Mouse (Mus musculus) adrenal gland, postnatal 4 days (tissue): Measurements from ENCODE around the gene Plcb3. TPM values are rescaled to one million over a fixed set of nuclear protein-coding genes. Genes with fewer than 3 reads are reported as not detected.

ENCODE experiments used
- DNase-seq, 2 experiments: peaks; one replicate each; pipeline ENCODE4 v3.0.0; 2021 to 2022; ENCODE audit warnings: low spot score in 2 of 2, mixed read lengths in 2 of 2
- microRNA-seq: library from miRNA; unstranded; fragments of <30 nt; microRNA quantifications from one replicate; pipeline ENCODE4 v1.2.0, GENCODE M21; 2021
- total RNA-seq, 2 experiments: library from RNA; stranded (reverse); gene quantifications; 2 replicates each; pipeline ENCODE4 v1.2.3; 2021

Plcb3 gene
- total RNA-seq, 2 experiments from 2014 or later: 63.7 to 66.2 TPM

DNA sequence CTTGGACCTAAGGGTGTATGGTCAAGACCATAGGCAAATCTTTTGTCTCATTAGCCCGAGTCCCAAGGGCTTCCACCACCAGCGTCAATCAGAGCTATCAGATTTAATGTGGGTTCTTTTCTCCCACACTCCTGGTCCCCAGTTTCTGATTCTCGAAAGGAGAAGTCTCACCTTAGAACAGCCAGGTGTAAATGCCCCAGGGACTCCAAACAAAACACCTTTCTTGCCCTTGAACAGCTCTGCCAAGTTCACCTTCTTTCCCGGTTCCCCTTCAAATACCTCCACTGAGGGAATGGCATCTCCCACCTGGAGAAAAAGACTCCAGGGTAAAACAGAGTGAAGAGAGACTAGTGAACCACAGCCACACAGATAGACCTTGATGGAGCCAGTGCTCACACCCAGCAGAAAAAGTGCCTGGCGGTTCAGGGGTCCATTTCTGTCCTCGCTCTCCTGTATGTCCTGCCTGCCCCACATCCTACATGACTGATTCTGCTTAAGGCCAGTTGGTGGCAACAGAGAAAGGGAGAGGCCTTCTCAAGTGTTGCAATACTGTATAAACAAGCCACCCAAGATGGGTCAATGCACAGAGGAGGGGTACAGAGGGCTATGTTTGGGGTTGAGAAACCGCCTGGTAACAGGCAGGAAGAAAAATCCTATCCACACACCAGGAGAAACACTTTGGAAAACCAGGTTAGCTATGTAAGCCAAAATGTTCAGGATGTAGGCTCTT lies 68.3 kb downstream of the Plcb3 start:
- no peak for DNase-seq

DNA sequence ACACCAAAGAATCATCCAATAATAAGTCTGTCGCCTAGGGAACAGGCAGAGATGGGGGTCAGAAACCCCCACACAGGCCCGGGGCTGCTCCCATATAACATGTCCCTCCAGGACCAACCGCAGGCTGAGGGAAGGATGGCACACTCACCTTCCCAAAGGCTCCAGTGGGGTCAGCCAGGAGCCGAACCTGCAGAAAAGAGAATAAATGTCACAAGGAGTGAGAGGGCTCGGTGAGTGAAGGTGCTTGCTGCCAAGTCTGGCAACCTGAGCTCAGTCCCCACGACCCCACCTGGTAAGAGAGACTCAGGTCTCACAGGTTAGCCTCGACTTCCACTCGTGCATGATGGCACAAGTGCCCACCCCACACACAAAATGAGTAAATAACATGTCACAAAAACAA lies 69.2 kb downstream of the Plcb3 start:
- DNase-seq: no peak

DNA sequence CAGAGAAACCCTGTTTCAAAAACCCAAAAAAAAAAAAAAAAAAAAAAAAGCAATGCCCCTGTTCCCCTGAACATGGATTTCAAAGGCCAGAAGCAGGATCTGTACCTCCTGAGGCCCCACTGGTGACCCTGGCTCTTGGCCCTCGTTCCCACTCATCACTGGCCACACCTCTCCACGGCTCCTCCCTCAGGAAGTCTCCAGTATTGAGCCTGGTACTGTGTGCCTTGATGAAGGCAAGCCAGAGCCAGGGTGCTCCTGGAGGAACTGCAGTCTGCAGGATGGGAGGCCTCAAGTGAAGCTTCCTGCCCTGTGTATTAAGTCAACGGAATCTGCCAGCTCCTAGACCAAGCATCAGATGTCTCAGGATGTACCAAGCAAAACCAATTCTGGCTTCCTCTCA lies 70.1 kb downstream of the Plcb3 start:
- no peak for DNase-seq

DNA sequence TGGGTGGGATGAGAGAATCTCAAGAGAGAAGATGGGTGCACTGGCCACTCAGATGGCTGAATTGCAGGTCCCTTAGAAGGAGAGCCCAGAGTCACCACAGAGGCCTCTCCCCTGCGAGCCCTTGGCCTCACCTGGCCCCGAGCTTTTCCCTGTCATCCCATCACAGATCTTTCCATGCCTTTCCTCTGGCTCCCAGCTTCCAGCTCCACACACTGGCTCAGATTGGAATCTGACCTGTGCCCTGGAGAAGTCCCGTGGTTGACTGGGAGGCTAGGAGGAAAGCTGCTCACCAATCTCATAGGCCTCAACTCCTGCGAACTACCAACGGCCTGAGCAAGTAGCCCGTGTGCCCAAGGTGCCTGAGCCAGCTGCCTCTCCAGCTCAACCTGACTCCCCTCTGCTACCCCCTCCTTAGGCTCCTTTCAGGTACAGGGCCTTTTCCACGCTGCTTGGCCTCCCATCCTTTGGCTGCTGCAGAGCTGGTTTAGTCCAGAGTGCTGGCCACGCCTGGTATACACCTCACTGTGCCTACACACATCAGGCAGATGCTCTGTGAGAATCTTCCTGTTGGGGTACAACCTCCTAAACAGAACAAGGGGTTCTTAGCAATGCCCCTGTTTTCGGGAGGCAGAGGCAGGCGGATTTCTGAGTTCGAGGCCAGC lies 70.6 kb downstream of the Plcb3 start:
- DNase-seq: no peak

DNA sequence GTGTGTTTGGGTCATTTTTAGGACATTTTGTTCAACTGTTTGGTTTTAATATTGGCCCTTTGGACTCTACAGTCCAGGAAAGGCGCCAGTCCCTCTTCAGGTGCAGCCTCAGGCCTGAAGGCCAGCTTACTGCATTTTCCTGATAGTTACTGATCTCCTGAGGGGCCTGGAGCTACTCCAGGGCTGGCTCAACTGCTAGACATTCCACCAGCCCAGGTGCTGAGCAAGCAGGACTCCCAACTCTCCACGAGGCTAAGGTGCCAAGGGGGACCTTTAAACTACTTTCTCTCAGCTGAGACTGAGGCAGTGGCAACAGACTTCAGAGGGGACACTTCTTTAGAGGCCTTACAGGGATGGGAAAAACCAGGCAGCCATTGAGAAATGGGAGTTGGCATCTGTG lies 71.4 kb downstream of the Plcb3 start:
- DNase-seq: no peak

DNA sequence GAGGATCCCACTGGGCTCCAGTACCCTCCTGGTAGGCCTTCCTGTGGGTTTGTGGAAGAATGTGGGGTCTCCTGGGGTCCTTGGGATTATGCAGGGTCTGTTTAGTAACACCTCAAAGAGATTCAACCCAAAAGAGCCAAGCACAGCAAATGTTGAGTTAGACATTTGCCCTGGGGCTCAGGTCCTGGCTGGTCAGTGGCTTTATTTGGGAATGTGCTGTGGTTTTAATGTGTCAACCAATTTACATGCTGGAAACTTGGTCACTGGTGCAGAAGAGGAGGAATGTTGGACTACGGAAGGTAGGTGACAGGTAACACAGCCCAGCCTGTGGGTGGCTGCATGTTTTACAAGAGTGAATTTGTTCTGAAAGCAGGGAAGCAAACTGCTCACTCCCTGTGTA lies 73.2 kb downstream of the Plcb3 start:
- no peak for DNase-seq

Small RNA genes lying within 50 kb of the gene (microRNA-seq; reads per million reads assigned to microRNA genes)
- 1.8 reads per million for gene Mir6990

Other genes with a start within 250 kb of the Plcb3 start
- 10 to 100 TPM; 26.9 to 33.4 TPM for gene Rps6ka4, start 135.8 kb downstream of the Plcb3 start, total RNA-seq
- 1 to 10 TPM; 1.5 to 2.0 TPM for gene Ccdc88b, start 118.3 kb downstream of the Plcb3 start, total RNA-seq
- 100 to 1,000 TPM in 1 of 2 experiments, 10 to 100 TPM in 1; 98.3 to 101 TPM for gene Trmt112, start 66.8 kb downstream of the Plcb3 start, total RNA-seq
- 100 to 1,000 TPM; 199 to 210 TPM for gene Prdx5, start 66.4 kb downstream of the Plcb3 start, total RNA-seq
- 10 to 100 TPM; 47.0 to 47.9 TPM for gene Esrra, start 54.7 kb downstream of the Plcb3 start, total RNA-seq
- 1 to 10 TPM; 1.2 to 1.4 TPM for gene Catsperz, start 51.1 kb downstream of the Plcb3 start, total RNA-seq
- under 1 TPM; 0.14 to 0.34 TPM for gene Kcnk4, start 42.0 kb downstream of the Plcb3 start, total RNA-seq
- gene Bad, start 34.6 kb downstream of the Plcb3 start, total RNA-seq: 10 to 100 TPM; 51.5 to 54.8 TPM
- 10 to 100 TPM; 41.2 to 43.8 TPM for gene Gpr137, start 34.0 kb downstream of the Plcb3 start, total RNA-seq
- 100 to 1,000 TPM; 292 to 312 TPM for gene Ppp1r14b, start 1.5 kb downstream of the Plcb3 start, total RNA-seq
- 10 to 100 TPM; 61.6 to 66.4 TPM for gene Fkbp2, start 4.0 kb upstream of the Plcb3 start, total RNA-seq
- 10 to 100 TPM; 88.6 to 89.2 TPM for gene Vegfb, start 11.2 kb upstream of the Plcb3 start, total RNA-seq
- 10 to 100 TPM; 35.3 to 37.6 TPM for gene Dnajc4, start 16.1 kb upstream of the Plcb3 start, total RNA-seq
- 10 to 100 TPM; 47.8 TPM for gene Nudt22, start 19.6 kb upstream of the Plcb3 start, total RNA-seq
- 10 to 100 TPM; 15.3 to 16.6 TPM for gene Trpt1, start 19.7 kb upstream of the Plcb3 start, total RNA-seq
- 10 to 100 TPM in 1 of 2 experiments, 1 to 10 TPM in 1; 8.7 to 11.3 TPM for gene Fermt3, start 43.0 kb upstream of the Plcb3 start, total RNA-seq
- 100 to 1,000 TPM; 115 to 117 TPM for gene Stip1, start 63.5 kb upstream of the Plcb3 start, total RNA-seq
- gene Macrod1, start 80.3 kb upstream of the Plcb3 start, total RNA-seq: 10 to 100 TPM; 32.4 to 35.0 TPM
- 1 to 10 TPM; 3.8 to 5.9 TPM for gene Flrt1, start 129.3 kb upstream of the Plcb3 start, total RNA-seq
- gene Otub1, start 229.8 kb upstream of the Plcb3 start, total RNA-seq: 100 to 1,000 TPM; 133 to 135 TPM
- 100 to 1,000 TPM; 687 to 720 TPM for gene Cox8a, start 241.1 kb upstream of the Plcb3 start, total RNA-seq